Mouse (Mus musculus) myocyte (in vitro differentiated cells): ENCODE measurements around the gene Cmtm4. TPM values are rescaled to one million over a fixed set of nuclear protein-coding genes. Genes with fewer than 3 reads are reported as not detected.

Source experiments
- H3K27me3 ChIP-seq: one replicate; pipeline ENCODE4 v1.6.1; 2011; ENCODE audit not compliant: control insufficient read depth, insufficient read depth, insufficient read length
- H3K36me3 ChIP-seq: one replicate; pipeline ENCODE4 v1.6.1; 2011; ENCODE audit not compliant: control insufficient read depth, insufficient read depth
- H3K4me2 ChIP-seq: one replicate; pipeline ENCODE4 v1.6.1; 2011; ENCODE audit warnings: low read depth, control low read depth
- H3K4me3 ChIP-seq: one replicate; pipeline ENCODE4 v1.5.1; 2011; ENCODE audit warnings: mild to moderate bottlenecking, control low read depth, moderate library complexity
- H3K79me2 ChIP-seq: one replicate; pipeline ENCODE4 v1.6.1; 2011; ENCODE audit not compliant: control insufficient read depth, insufficient read depth
- H3ac ChIP-seq: one replicate; pipeline ENCODE4 v1.6.1; 2011; ENCODE audit not compliant: control insufficient read depth, insufficient read length
- CEBPB ChIP-seq: IDR thresholded peaks from 2 replicates; pipeline ENCODE4 v1.6.1; 2011; ENCODE audit warnings: mild to moderate bottlenecking, moderate library complexity; ENCODE audit not compliant: poor library complexity, insufficient read depth, severe bottlenecking
- E2F4 ChIP-seq: IDR thresholded peaks from one replicate; pipeline ENCODE4 v1.6.1; 2011; ENCODE audit warnings: mild to moderate bottlenecking, control low read depth, moderate library complexity; ENCODE audit not compliant: insufficient read depth
- MAX ChIP-seq: IDR thresholded peaks from one replicate; pipeline ENCODE4 v1.6.1; 2011; ENCODE audit warnings: low read depth, mild to moderate bottlenecking, control low read depth
- MYOD1 ChIP-seq, 3 experiments: IDR thresholded peaks; one replicate each; pipeline ENCODE4 v1.6.1; 2011; ENCODE audit warnings: control low read depth in 2 of 3, low read depth in 2 of 3, mild to moderate bottlenecking in 2 of 3, moderate library complexity in 1 of 3; ENCODE audit not compliant: insufficient read length in 2 of 3, control insufficient read depth in 1 of 3
- MYOG ChIP-seq, 3 experiments: IDR thresholded peaks; one replicate each; pipeline ENCODE4 v1.6.1; 2011; ENCODE audit warnings: control low read depth in 2 of 3, low read depth in 2 of 3, mild to moderate bottlenecking in 2 of 3; ENCODE audit not compliant: insufficient read length in 2 of 3, control insufficient read depth in 1 of 3, insufficient read depth in 1 of 3
- POLR2A ChIP-seq: IDR thresholded peaks from one replicate; pipeline ENCODE4 v1.6.1; 2011; ENCODE audit warnings: low read depth, mild to moderate bottlenecking, control low read depth, moderate library complexity; ENCODE audit not compliant: insufficient read length
- POLR2AphosphoS2 ChIP-seq: IDR thresholded peaks from one replicate; pipeline ENCODE4 v1.6.1; 2011; ENCODE audit warnings: low read depth, control low read depth; ENCODE audit not compliant: insufficient read length
- REST ChIP-seq: IDR thresholded peaks from one replicate; pipeline ENCODE4 v1.6.1; 2011; ENCODE audit warnings: mild to moderate bottlenecking, control low read depth, moderate library complexity; ENCODE audit not compliant: insufficient read depth, insufficient read length
- SRF ChIP-seq: IDR thresholded peaks from one replicate; pipeline ENCODE4 v1.6.1; 2011; ENCODE audit warnings: low read depth; ENCODE audit not compliant: control insufficient read depth, insufficient read length
- TCF12 ChIP-seq: IDR thresholded peaks from one replicate; pipeline ENCODE4 v1.6.1; 2011; ENCODE audit warnings: mild to moderate bottlenecking, control low read depth; ENCODE audit not compliant: poor library complexity, insufficient read depth, severe bottlenecking
- TCF3 ChIP-seq: IDR thresholded peaks from one replicate; pipeline ENCODE4 v1.6.1; 2011; ENCODE audit warnings: low read depth, control low read depth; ENCODE audit not compliant: insufficient read length
- USF1 ChIP-seq: IDR thresholded peaks from one replicate; pipeline ENCODE4 v1.6.1; 2011; ENCODE audit warnings: low read depth, mild to moderate bottlenecking, control low read depth, moderate library complexity
- polyA plus RNA-seq: library from polyadenylated mRNA; unstranded; fragments of >200 nt; fragmentation: generic; extraction: Trizol; gene quantifications from one replicate; pipeline ENCODE4 v1.2.1, GENCODE M21; 2012; ENCODE audit warnings: missing spikeins

The Cmtm4 gene
- polyA plus RNA-seq, 1 experiment: 5.5 TPM

DNA sequence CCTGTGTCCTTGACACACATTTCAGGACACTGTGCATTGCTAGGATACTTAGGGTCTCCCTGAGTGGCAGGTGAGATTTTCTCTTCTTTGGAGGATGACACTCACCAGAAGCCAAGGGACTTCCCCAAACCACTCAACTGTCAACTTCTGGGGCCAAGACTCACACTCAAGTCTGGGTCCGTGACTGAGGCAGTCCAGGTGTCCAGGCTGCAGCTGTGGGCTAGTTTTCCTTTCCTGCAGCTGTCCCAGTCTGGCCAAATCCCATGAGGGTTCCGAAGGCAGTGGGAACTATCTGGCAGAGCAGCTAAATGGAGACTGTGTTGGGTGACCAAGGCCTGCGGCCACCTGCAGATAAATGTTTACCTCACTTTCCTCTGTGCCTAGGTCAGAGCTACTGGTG is 16.4 kb upstream of the Cmtm4 start:
- Histone ChIP-seq H3ac (no peak overlapping the region), H3K27me3 (no peaks in the 10 kb centered on the region), H3K79me2 (no peaks in the 10 kb centered on the region), H3K4me3 (no peak overlapping the region), H3K4me2 (no peak overlapping the region), H3K36me3 (no peaks in the 10 kb centered on the region)
- TF ChIP-seq REST (no peak), USF1 (no peak), E2F4 (no peak), CEBPB (no peak), MYOD1 (IDR thresholded peaks at IDR 0.05; ENCODE audit: control insufficient read depth in 1 of 3, insufficient read length in 2 of 3, low read depth in 2 of 3) (peak in 2 of 3 experiments; percentile 84 to 87), POLR2A (no peak), SRF (no peak), MAX (no peak), TCF12 (peak; percentile 39), TCF3 (peak; percentile 44), POLR2AphosphoS2 (peak; percentile 30), MYOG (IDR thresholded peaks at IDR 0.05; ENCODE audit: control insufficient read depth in 1 of 3, insufficient read depth in 1 of 3, insufficient read length in 2 of 3, low read depth in 2 of 3) (peak; percentile 42 to 94 (median 80))

DNA sequence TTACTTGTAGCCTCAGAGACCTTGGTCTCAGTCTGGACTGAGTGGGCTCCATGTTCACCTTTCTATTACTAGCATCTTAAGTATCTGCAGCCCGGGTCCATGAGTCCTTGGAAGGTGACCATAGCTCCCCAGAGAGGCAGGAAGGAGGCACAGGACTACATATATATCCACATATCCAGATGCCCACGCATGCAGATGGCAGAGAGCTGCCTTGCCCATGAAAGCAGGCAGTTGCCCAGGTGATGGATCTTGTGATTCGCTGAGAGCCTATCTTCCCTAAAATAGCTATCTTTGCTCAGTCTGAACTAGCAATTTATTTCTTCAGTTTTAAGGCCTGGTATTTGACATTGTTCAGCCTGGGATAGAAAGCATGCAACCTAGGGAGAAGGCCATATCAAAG is 15.9 kb upstream of the Cmtm4 start:
- Histone ChIP-seq H3K79me2 (no peaks in the 10 kb centered on the region), H3K4me3 (no peak overlapping the region), H3K27me3 (no peaks in the 10 kb centered on the region), H3K36me3 (no peaks in the 10 kb centered on the region), H3K4me2 (peak overlapping the region; percentile 52), H3ac (no peak overlapping the region)
- TF ChIP-seq MAX (no peak), TCF3 (no peak), TCF12 (no peak), POLR2AphosphoS2 (no peak), CEBPB (no peak), POLR2A (no peak)

DNA sequence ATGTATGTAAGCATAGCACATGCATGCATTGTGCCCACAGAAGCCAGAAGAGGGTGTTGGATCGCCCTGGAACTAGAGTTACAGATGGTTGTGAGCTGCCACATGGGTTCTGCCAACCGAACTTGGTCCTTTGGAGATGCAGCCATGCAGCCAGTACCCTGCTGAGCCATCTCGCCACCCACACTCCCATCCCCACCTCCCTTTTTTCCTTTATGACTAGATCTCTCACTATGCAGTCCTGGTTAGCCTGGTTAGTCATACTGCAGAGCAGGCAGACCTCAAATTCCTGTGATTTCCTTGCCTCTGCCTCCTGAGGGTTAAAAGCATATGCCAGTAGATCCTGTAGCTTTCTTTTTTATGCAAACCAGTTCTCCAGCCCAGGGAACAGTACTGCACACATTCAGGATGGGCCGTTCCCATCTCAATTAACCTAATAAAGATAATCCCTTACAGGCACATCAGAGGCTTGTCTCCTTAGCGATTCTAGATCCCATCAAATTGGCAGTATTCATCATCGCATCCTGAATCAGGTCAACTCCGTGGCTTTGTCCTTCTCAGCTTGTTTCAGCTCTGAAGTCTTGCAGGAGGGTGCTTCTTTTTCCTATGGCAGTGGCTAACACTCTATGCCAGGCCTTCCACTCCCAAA is 15.1 kb upstream of the Cmtm4 start:
- no peak for TF ChIP-seq CEBPB
- no peak for TF ChIP-seq SRF
- no peak for TF ChIP-seq E2F4
- peak in 1 of 3 experiments; percentile 8 for TF ChIP-seq MYOD1 (IDR thresholded peaks at IDR 0.05; ENCODE audit: control insufficient read depth in 1 of 3, insufficient read length in 2 of 3, low read depth in 2 of 3)
- TF ChIP-seq POLR2AphosphoS2: peak; percentile 23
- no peak overlapping the region for H3ac ChIP-seq
- no peaks in the 10 kb centered on the region for H3K27me3 ChIP-seq
- peak overlapping the region; percentile 52 for H3K4me2 ChIP-seq
- H3K36me3 ChIP-seq: no peaks in the 10 kb centered on the region
- no peaks in the 10 kb centered on the region for H3K79me2 ChIP-seq
- H3K4me3 ChIP-seq: no peak overlapping the region

DNA sequence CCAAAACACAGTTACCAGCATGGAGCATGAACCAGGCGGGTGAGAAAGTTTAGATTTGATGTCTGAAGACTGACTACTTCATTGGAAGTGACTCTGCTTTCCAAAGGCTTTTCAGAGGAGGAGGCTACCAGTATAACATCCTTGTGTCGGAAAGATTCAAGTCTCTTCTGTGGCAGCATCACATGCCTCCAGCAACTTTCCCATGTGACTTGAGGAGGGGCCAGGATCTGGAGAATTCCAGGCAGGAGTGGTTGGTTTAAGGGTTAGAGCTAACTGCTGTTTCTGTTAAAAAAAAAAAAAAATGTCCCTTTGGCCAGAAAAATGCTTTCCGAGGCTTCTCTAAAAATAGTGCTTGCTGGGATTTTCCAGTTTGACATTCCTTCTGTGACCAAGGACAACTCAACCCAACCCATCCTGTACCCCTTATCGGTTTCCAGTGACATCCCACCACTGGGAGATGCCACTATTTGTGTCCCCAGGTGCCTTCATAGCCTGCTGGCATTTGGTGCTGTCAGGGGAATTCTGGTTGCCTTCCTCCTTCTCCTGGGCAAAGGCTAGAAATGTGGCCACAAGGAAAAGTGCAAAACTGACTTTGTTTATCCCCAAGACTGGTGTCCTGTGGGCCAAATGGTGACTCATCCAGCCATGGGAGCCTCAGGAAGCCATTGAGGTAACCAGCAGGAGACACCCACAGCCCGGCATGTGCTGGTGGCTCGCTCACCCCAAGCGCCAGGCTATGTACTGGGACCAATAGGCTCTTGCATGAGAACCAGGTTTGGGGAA is 12.9 kb upstream of the Cmtm4 start:
- no peaks in the 10 kb centered on the region for H3K36me3 ChIP-seq
- H3K79me2 ChIP-seq: no peaks in the 10 kb centered on the region
- no peak overlapping the region for H3ac ChIP-seq
- no peaks in the 10 kb centered on the region for H3K27me3 ChIP-seq
- TF ChIP-seq USF1 (peak; percentile 67), MYOG (IDR thresholded peaks at IDR 0.05; ENCODE audit: control insufficient read depth in 1 of 3, insufficient read depth in 1 of 3, insufficient read length in 2 of 3, low read depth in 2 of 3) (no peak)
- H3K4me2 ChIP-seq: peak overlapping the region; percentile 34
- H3K4me3 ChIP-seq: no peak overlapping the region

DNA sequence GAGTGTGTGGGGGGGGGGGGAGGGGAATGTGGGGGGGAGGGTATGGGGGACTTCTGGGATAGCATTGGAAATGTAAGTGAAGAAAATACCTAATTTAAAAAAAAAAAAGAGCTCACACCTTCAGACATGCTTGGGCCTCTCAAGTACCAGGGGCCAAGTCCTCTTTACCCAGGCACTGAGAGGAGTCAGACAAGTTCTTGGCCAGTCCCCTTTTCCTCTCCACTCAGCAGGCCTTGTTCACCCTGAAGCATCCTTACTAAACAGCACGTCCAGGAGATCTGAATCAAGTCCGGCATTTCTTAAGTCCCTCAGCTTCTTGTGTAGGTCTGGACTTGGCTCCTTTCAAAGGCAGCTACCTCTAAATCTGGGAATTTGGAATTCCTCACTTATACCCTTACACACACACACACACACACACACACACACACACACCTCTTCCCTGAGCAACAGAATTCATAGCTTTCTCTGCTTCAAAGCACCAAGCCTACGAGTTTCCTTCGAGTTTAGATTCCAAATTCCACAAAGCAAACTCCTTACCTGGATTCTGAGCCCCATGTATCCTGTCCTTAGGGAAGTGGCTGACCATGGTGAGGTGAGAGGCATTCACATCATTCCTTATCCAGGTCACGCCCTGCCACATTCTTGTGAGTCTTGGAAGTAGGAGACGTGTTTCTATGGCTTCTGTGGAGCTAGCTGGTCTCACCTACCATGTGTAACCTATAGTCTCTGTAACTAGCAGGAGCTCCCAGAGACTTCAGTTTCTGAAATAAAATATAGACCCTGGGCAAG is 10.9 kb upstream of the Cmtm4 start:
- Histone ChIP-seq H3K79me2 (no peaks in the 10 kb centered on the region), H3K4me3 (no peak overlapping the region), H3K4me2 (no peak overlapping the region), H3ac (no peak overlapping the region), H3K27me3 (no peaks in the 10 kb centered on the region), H3K36me3 (no peaks in the 10 kb centered on the region)
- no peak for TF ChIP-seq TCF12
